Mouse (Mus musculus): ENCODE measurements around the gene Snx7. TPM values are rescaled to one million over a fixed set of nuclear protein-coding genes. Genes with fewer than 3 reads are reported as not detected.

The Snx7 gene
- polyA plus RNA-seq, 1 experiment = 6.5 TPM

DNA sequence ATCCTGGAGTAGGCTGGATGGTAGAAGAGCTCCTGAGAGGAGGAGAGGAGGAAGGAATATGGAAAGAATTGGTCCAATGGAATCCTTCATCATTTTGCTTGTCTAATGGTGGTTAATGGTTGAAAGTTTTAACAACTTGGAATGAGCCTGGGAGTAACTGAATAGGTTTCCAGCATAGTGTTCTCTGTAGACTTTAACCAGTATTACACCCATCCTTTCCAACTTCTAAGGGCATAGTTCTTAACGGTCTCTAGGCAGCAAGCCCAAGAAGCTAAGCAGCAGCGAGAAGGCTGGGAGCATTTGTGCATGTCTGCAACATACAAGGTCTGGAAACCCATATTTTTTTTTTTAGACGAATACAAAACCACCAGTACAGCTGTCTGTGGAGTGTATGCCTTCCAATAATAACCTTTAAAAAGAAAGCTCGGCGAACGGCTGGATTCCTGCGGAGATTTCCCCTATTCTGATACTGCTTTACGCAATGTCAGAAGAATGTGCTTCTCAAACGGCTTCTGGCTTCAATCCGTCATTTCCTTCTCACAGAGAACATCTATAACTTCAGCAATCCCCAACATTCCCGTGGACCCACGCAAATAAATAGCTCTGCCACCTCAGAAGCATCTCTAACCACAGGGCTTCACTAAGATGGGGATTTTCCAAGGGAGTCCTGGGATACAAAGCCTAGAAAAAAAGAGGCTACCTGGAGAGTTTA, 1.9 kb downstream of the Snx7 start:
- Histone ChIP-seq H3K4me3 (replicated peaks; ENCODE audit: insufficient read depth, low read depth, low read length) (no peak overlapping the region), H3K4me1 (ENCODE audit: control insufficient read depth, insufficient read depth, low read length) (no peaks in the 10 kb centered on the region), H3K27me3 (ENCODE audit: control insufficient read depth, insufficient read depth, low read length) (no peaks in the 10 kb centered on the region), H3K27ac (ENCODE audit: insufficient read depth, low read length) (no peak overlapping the region)
- 62% methylated on average over 12 of the region's 12 CpGs for WGBS
- TF ChIP-seq CTCF (IDR thresholded peaks at IDR 0.05; ENCODE audit: borderline replicate concordance, insufficient read depth, low read depth, low read length) = no peak
- TF ChIP-seq POLR2A (IDR thresholded peaks at IDR 0.05; ENCODE audit: borderline replicate concordance, insufficient read depth, low read length) = no peak
- DNase-seq = no peak

DNA sequence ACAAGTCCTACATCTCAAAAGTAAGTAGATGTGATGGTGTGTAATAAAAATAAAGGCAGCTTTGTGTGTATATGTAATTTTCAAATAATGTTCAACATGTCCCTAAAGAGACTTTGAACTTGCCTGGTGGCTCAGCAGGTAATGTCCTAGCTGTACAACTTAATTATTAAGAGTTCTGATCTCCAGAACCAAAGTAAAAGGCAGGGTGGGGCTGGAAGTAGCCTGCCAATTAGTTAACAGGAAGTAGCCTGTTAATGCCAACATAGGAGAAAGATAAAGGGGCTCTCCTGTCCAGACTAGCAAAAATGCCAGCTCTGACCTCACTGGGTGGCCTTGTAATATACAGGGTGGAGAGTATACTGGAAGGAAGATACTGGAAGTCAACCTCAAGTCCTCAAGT, 3.1 kb downstream of the Snx7 start:
- TF ChIP-seq CTCF (IDR thresholded peaks at IDR 0.05; ENCODE audit: borderline replicate concordance, insufficient read depth, low read depth, low read length) (no peak), POLR2A (IDR thresholded peaks at IDR 0.05; ENCODE audit: borderline replicate concordance, insufficient read depth, low read length) (no peak)
- Histone ChIP-seq H3K4me1 (ENCODE audit: control insufficient read depth, insufficient read depth, low read length) (no peaks in the 10 kb centered on the region), H3K27me3 (ENCODE audit: control insufficient read depth, insufficient read depth, low read length) (no peaks in the 10 kb centered on the region), H3K27ac (ENCODE audit: insufficient read depth, low read length) (no peak overlapping the region), H3K4me3 (replicated peaks; ENCODE audit: insufficient read depth, low read depth, low read length) (no peak overlapping the region)
- no peak for DNase-seq

DNA sequence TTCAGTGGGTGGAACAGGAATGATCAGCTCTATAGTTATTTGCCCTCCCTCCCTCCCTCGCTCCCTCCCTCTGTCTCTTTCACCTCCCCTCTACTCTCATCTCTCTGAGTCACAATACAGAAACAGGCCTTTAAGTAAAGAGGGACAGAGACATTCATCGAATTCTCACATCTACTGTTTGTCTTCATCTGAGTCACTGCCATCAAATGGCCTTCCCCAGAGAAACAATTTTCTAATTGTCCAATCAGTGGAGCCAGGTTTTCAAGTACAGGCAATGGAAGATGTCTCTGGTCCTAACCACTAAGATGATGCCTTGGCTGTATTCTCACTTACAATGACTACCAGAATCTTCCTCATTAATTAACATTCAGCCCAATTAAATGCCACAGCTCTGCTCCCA, 5.8 kb downstream of the Snx7 start:
- 83% methylated on average over 2 of the region's 2 CpGs for WGBS
- Histone ChIP-seq H3K4me3 (replicated peaks; ENCODE audit: insufficient read depth, low read depth, low read length) (no peak overlapping the region), H3K27ac (ENCODE audit: insufficient read depth, low read length) (no peak overlapping the region), H3K4me1 (ENCODE audit: control insufficient read depth, insufficient read depth, low read length) (no peaks in the 10 kb centered on the region), H3K27me3 (ENCODE audit: control insufficient read depth, insufficient read depth, low read length) (no peaks in the 10 kb centered on the region)
- DNase-seq = no peak
- TF ChIP-seq CTCF (IDR thresholded peaks at IDR 0.05; ENCODE audit: borderline replicate concordance, insufficient read depth, low read depth, low read length) (no peak), POLR2A (IDR thresholded peaks at IDR 0.05; ENCODE audit: borderline replicate concordance, insufficient read depth, low read length) (no peak)

DNA sequence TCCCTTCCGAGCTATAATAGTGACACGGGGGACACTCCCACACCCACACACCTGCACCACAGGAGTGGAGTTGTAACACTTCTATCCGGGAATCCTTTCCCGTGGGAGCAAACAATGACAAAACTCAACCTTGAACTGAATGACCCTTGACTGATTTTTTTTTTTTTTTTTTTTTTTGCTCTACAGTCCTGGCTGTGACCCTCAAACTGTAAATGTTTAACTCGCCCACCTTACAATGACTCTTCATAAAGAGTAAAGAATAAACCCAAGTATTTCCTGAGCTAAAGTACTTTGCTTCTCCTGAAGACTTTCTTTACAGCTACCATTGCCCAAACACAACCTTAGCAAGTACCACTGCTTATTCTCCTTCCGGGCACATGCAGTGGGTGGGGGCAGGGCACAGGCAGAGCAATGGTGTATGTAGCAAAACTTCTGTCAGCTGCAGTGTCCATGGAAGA, 6.7 kb downstream of the Snx7 start:
- no peak for DNase-seq
- TF ChIP-seq CTCF (IDR thresholded peaks at IDR 0.05; ENCODE audit: borderline replicate concordance, insufficient read depth, low read depth, low read length) (no peak), POLR2A (IDR thresholded peaks at IDR 0.05; ENCODE audit: borderline replicate concordance, insufficient read depth, low read length) (no peak)
- Histone ChIP-seq H3K4me1 (ENCODE audit: control insufficient read depth, insufficient read depth, low read length) (no peaks in the 10 kb centered on the region), H3K27me3 (ENCODE audit: control insufficient read depth, insufficient read depth, low read length) (no peaks in the 10 kb centered on the region), H3K4me3 (replicated peaks; ENCODE audit: insufficient read depth, low read depth, low read length) (no peak overlapping the region), H3K27ac (ENCODE audit: insufficient read depth, low read length) (no peak overlapping the region)
- WGBS = 85% methylated on average over 6 of the region's 6 CpGs

DNA sequence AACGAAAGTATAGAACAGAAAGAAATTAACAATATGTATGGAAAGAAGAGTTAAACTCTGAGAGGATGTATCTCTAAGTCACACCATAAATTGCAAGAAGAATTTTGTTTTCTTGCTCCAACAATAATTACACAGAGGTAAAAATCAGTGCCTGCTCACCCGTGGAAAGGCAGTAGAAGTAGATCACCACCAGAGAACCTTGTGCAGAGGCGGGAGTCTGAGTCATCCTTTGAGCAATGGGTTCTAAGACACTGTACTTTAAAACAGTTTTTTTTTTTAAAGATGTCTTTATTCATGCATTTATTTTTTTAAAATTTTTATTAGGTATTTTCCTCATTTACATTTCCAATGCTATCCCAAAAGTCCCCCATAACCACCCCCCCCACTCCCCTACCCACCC, 9.7 kb downstream of the Snx7 start:
- 96% methylated on average over 3 of the region's 3 CpGs for WGBS
- Histone ChIP-seq H3K4me3 (replicated peaks; ENCODE audit: insufficient read depth, low read depth, low read length) (no peak overlapping the region), H3K4me1 (ENCODE audit: control insufficient read depth, insufficient read depth, low read length) (no peaks in the 10 kb centered on the region), H3K27me3 (ENCODE audit: control insufficient read depth, insufficient read depth, low read length) (no peaks in the 10 kb centered on the region), H3K27ac (ENCODE audit: insufficient read depth, low read length) (no peak overlapping the region)
- TF ChIP-seq POLR2A (IDR thresholded peaks at IDR 0.05; ENCODE audit: borderline replicate concordance, insufficient read depth, low read length) = no peak
- TF ChIP-seq CTCF (IDR thresholded peaks at IDR 0.05; ENCODE audit: borderline replicate concordance, insufficient read depth, low read depth, low read length) = no peak
- no peak for DNase-seq

DNA sequence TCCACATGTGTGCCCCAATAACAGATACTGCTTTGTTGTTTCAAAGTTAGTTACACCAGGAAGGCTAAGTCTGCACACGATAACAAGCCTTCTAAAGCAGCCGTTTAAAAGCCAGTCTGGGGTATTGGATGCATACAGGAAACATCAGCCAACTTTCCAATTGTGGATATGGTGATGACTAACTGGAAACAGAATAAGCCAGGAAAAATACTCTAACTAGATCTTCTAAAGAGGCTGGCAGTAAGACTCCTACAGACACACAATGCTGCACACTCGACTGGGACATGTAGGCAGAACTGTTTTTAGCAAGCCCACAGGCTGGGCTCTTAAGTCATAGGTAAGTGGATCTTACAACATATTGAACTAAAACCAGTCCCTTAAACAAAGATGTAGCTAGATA, 15.0 kb downstream of the Snx7 start:
- H3K27ac ChIP-seq (ENCODE audit: insufficient read depth, low read length) = no peak overlapping the region

DNA sequence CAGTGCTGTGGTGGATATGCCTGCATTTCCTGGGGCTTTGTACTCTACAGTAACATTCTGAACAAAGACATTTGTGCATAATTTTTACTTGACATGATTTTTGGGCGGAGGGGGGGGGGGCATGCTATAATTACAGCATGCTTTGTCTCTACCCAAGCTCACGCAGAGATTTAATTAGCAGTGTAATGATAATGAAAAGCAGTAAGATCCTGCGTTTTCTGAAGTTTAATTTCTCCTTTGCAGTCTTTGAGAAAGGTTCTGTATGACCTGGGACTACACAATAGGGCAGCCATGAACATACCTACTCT, 16.7 kb downstream of the Snx7 start:
- Histone ChIP-seq H3K4me1 (ENCODE audit: control insufficient read depth, insufficient read depth, low read length) (no peaks in the 10 kb centered on the region), H3K27ac (ENCODE audit: insufficient read depth, low read length) (no peak overlapping the region), H3K27me3 (ENCODE audit: control insufficient read depth, insufficient read depth, low read length) (no peaks in the 10 kb centered on the region), H3K4me3 (replicated peaks; ENCODE audit: insufficient read depth, low read depth, low read length) (no peak overlapping the region)
- TF ChIP-seq CTCF (IDR thresholded peaks at IDR 0.05; ENCODE audit: borderline replicate concordance, insufficient read depth, low read depth, low read length) (no peak), POLR2A (IDR thresholded peaks at IDR 0.05; ENCODE audit: borderline replicate concordance, insufficient read depth, low read length) (no peak)
- DNase-seq = no peak
- 70% methylated on average over 3 of the region's 3 CpGs for WGBS

More for the DNA sequence above, 15.0 kb downstream of the Snx7 start:
- TF ChIP-seq POLR2A (IDR thresholded peaks at IDR 0.05; ENCODE audit: borderline replicate concordance, insufficient read depth, low read length) (no peak), CTCF (IDR thresholded peaks at IDR 0.05; ENCODE audit: borderline replicate concordance, insufficient read depth, low read depth, low read length) (no peak)
- Histone ChIP-seq H3K4me1 (ENCODE audit: control insufficient read depth, insufficient read depth, low read length) (no peaks in the 10 kb centered on the region), H3K4me3 (replicated peaks; ENCODE audit: insufficient read depth, low read depth, low read length) (no peak overlapping the region), H3K27me3 (ENCODE audit: control insufficient read depth, insufficient read depth, low read length) (no peaks in the 10 kb centered on the region)
- no peak for DNase-seq
- 76% methylated on average over 3 of the region's 3 CpGs for WGBS

DNA sequence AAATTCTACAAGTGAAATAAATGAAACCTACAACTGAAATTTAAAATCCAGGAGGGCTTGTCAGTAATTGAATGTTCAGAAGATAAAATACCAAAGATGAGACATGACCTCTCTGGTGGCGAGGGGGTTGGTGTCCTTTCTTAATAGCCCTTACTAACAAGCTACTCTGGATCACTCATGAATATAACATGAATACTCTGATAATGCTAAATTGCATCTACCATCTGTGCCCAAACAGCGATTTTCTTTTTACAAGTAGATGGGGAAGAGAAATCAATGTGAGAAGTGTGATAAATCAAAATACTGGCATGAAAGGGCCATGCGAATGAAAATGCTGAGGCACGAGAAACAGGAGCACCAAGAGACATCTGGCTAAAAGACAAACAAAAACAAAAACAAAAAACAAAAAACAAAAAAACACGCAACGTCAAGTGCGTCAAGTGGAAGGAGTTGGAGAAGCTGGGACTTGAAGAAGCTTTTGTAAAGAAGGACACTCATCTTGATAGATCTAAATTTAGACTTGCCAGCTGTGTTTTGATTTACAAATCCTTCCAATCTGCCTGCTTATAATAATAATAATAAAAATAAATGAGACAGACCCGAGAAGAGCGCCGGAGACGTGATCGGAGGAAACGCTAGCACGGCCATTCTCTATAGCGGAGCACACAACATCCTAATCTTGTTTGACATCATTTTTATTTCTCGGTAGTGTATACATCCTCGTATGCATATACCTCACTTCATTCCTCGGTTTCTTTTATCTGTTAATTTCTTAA, 17.3 kb downstream of the Snx7 start:
- Histone ChIP-seq H3K27ac (ENCODE audit: insufficient read depth, low read length) (no peak overlapping the region), H3K4me1 (ENCODE audit: control insufficient read depth, insufficient read depth, low read length) (no peaks in the 10 kb centered on the region), H3K4me3 (replicated peaks; ENCODE audit: insufficient read depth, low read depth, low read length) (no peak overlapping the region), H3K27me3 (ENCODE audit: control insufficient read depth, insufficient read depth, low read length) (no peaks in the 10 kb centered on the region)
- no peak for DNase-seq
- TF ChIP-seq CTCF (IDR thresholded peaks at IDR 0.05; ENCODE audit: borderline replicate concordance, insufficient read depth, low read depth, low read length) (no peak), POLR2A (IDR thresholded peaks at IDR 0.05; ENCODE audit: borderline replicate concordance, insufficient read depth, low read length) (no peak)
- WGBS = 89% methylated on average over 18 of the region's 18 CpGs

Data from cerebellum, adult 2 months (tissue).